Mouse (Mus musculus): ENCODE data around the gene Psma4. TPM values are rescaled to one million over a fixed set of nuclear protein-coding genes. Genes with fewer than 3 reads are reported as not detected.

Psma4 gene
- 224 and 239 TPM in 2 replicates for polyA plus RNA-seq (2014; fragmentation: Nextera tagmentation; extraction: Ambion mirVana)

DNA sequence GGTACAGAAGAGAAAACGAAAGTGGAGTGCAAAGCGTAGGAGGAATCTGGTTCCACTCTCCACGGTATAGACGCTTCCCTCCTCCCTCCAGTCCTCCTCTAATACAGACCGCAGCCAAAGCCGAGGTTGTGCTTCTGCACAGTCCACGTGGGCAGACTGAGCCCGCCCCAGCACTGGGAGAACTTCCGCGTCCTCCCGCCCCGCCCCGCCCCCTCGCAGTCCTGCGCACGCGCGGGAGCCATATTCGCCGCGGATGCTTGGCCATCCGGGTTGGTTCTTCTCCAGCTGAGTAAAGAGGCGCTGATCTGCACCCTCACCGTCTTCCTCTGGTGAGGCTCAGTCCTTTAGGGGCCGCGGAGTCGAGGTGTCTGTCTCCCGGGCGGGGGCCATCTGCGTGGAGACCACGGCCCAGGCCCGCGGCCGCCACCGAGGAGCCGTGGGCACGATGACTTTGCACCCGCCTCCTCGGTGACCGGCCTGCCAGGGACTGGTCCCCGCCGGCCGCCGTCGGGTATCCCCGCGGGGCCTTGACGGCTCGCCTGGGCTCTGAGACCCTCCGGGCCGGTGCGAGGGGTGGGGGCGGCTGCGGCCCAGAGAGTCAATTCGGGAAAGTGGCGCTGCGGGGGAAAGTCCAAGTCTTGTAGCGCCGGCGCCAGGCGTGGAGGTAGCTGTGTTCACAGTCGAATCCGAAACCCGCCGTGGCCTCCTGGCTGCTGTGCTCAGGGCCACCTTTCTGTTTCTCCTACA, at the start of gene Psma4, which contains the start of gene AY074887:
TSS of gene Psma4 (plus strand) at position 216 of the 747 bp plus-strand sequence.
TSS of gene AY074887 (minus strand) at position 424 of the 747 bp plus-strand sequence.
- ATAC-seq (ENCODE audit: insufficient number of reproducible peaks, insufficient read depth, low FRiP score, low read depth) = peak; percentile 99
- under 1% methylated on average over 65 of the region's 65 CpGs for WGBS

DNA sequence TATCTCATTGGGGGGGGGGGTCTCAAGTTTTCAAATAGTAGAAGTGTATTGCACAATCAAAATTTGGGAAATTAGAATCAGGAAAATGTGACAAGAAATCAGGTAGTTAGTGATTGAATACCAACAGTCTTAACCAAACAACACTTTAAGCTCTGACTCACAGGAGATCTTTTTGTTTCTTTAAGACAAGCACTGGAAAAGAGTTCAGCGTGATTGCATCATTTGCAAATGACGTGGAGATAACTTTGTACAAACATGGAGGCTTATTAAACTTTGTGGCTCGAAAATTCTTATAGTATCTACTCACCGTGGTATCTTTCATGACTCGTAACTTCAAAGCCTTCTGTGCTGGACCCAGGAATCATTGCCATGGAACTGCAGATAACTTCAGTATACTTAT, 41.1 kb upstream of the Psma4 start:
- WGBS = 81% methylated on average over 5 of the region's 5 CpGs
- ATAC-seq (ENCODE audit: insufficient number of reproducible peaks, insufficient read depth, low FRiP score, low read depth) = no peak
- Histone ChIP-seq H3K4me2 (ENCODE audit: low read length) (no peak overlapping the region), H3K27ac (replicated peaks in 1 of 2; ENCODE audit: control insufficient read depth in 1 of 2, insufficient read depth in 1 of 2, low read depth in 2 of 2, low read length in 2 of 2) (no peak overlapping the region), H3K27me3 (ENCODE audit: control insufficient read depth, insufficient read depth, low read length) (no peaks in the 10 kb centered on the region), H3K36me3 (ENCODE audit: control insufficient read depth, insufficient read depth, low read length) (peaks cover 69% of the 10 kb centered on the region), H3K9me3 (ENCODE audit: control insufficient read depth, low read length) (no peaks in the 10 kb centered on the region), H3K4me3 (ENCODE audit: control insufficient read depth in 1 of 2, insufficient read depth in 1 of 2, low read depth in 1 of 2, low read length in 2 of 2) (no peak overlapping the region), H3K4me1 (ENCODE audit: control insufficient read depth in 2 of 2, insufficient read depth in 2 of 2, low read length in 2 of 2) (no peaks in the 10 kb centered on the region), H3K9ac (ENCODE audit: low read length) (no peak overlapping the region)

More for the DNA sequence above, at the start of gene Psma4, which contains the start of gene AY074887:
- Histone ChIP-seq H3K4me2 (ENCODE audit: low read length) (peak within 1 kb of the TSS; percentile 72), H3K36me3 (ENCODE audit: control insufficient read depth, insufficient read depth, low read length) (peaks cover 43% of the 10 kb centered on the region), H3K9ac (ENCODE audit: low read length) (peak within 1 kb of the TSS; percentile 91), H3K4me3 (ENCODE audit: control insufficient read depth in 1 of 2, insufficient read depth in 1 of 2, low read depth in 1 of 2, low read length in 2 of 2) (peak within 1 kb of the TSS; percentile 95 to 98), H3K4me1 (ENCODE audit: control insufficient read depth in 2 of 2, insufficient read depth in 2 of 2, low read length in 2 of 2) (peaks cover 0 to 8% of the 10 kb centered on the region in 2 experiments; a peak in 2 of 4 replicates), H3K27me3 (ENCODE audit: control insufficient read depth, insufficient read depth, low read length) (no peaks in the 10 kb centered on the region), H3K27ac (replicated peaks in 1 of 2; ENCODE audit: control insufficient read depth in 1 of 2, insufficient read depth in 1 of 2, low read depth in 2 of 2, low read length in 2 of 2) (peak within 1 kb of the TSS; percentile 92 to 95), H3K9me3 (ENCODE audit: control insufficient read depth, low read length) (no peaks in the 10 kb centered on the region)

DNA sequence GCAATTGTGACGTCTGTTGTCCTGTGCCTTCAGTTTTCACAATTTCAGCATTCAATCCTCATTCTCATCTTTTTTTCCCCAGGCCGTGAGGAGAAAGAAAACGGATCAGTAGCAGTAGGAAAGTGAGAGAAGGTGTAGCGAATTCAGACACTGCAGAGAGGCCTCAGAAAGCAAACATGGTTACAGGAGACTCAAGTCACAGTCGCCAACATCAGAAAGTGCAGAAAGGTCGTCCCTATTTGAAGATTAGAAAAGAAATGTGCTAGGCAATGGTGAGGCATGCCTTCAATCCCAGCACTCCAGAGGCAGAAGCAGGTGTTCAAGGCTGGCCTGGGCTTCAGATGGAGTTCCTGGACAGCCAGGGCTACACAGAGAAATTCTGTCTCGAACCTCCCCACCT, 35.0 kb upstream of the Psma4 start:
- Histone ChIP-seq H3K4me1 (ENCODE audit: control insufficient read depth in 2 of 2, insufficient read depth in 2 of 2, low read length in 2 of 2) (peaks cover 0 to 8% of the 10 kb centered on the region in 2 experiments; a peak in 1 of 4 replicates), H3K4me3 (ENCODE audit: control insufficient read depth in 1 of 2, insufficient read depth in 1 of 2, low read depth in 1 of 2, low read length in 2 of 2) (no peak overlapping the region), H3K36me3 (ENCODE audit: control insufficient read depth, insufficient read depth, low read length) (peaks cover 12% of the 10 kb centered on the region), H3K27me3 (ENCODE audit: control insufficient read depth, insufficient read depth, low read length) (no peaks in the 10 kb centered on the region), H3K4me2 (ENCODE audit: low read length) (no peak overlapping the region), H3K27ac (replicated peaks in 1 of 2; ENCODE audit: control insufficient read depth in 1 of 2, insufficient read depth in 1 of 2, low read depth in 2 of 2, low read length in 2 of 2) (no peak overlapping the region), H3K9me3 (ENCODE audit: control insufficient read depth, low read length) (no peaks in the 10 kb centered on the region), H3K9ac (ENCODE audit: low read length) (no peak overlapping the region)
- ATAC-seq (ENCODE audit: insufficient number of reproducible peaks, insufficient read depth, low FRiP score, low read depth) = no peak
- WGBS = 61% methylated on average over 7 of the region's 7 CpGs

DNA sequence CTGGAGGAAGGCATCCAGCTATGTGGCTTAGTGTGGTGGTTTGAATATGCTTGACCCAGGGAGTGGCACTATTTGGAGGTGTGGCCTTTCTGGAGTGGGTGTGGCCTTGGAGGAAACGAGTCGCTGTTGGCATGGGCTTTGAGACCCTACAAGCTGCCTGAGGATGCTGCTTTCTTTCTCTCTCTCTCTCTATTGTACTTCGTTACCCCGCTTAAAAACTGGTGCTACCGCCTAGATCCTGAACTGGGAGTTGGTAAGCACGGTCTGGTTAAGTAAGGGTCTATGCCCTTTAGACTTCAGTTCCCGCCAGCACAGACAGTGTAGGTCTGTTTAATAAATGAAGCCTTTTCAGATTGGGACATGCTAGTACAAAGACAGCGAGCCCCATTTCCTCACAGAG, 34.2 kb upstream of the Psma4 start:
- 67% methylated on average over 8 of the region's 8 CpGs for WGBS
- Histone ChIP-seq H3K36me3 (ENCODE audit: control insufficient read depth, insufficient read depth, low read length) (peaks cover 6% of the 10 kb centered on the region), H3K9me3 (ENCODE audit: control insufficient read depth, low read length) (no peaks in the 10 kb centered on the region), H3K9ac (ENCODE audit: low read length) (no peak overlapping the region), H3K4me1 (ENCODE audit: control insufficient read depth in 2 of 2, insufficient read depth in 2 of 2, low read length in 2 of 2) (peaks cover 0 to 8% of the 10 kb centered on the region in 2 experiments; a peak in 1 of 4 replicates), H3K4me3 (ENCODE audit: control insufficient read depth in 1 of 2, insufficient read depth in 1 of 2, low read depth in 1 of 2, low read length in 2 of 2) (peak overlapping the region in 1 of 2 experiments; percentile 73; a peak in 2 of 4 replicates), H3K27ac (replicated peaks in 1 of 2; ENCODE audit: control insufficient read depth in 1 of 2, insufficient read depth in 1 of 2, low read depth in 2 of 2, low read length in 2 of 2) (no peak overlapping the region), H3K27me3 (ENCODE audit: control insufficient read depth, insufficient read depth, low read length) (no peaks in the 10 kb centered on the region), H3K4me2 (ENCODE audit: low read length) (peak overlapping the region; percentile 77)
- ATAC-seq (ENCODE audit: insufficient number of reproducible peaks, insufficient read depth, low FRiP score, low read depth) = no peak

DNA sequence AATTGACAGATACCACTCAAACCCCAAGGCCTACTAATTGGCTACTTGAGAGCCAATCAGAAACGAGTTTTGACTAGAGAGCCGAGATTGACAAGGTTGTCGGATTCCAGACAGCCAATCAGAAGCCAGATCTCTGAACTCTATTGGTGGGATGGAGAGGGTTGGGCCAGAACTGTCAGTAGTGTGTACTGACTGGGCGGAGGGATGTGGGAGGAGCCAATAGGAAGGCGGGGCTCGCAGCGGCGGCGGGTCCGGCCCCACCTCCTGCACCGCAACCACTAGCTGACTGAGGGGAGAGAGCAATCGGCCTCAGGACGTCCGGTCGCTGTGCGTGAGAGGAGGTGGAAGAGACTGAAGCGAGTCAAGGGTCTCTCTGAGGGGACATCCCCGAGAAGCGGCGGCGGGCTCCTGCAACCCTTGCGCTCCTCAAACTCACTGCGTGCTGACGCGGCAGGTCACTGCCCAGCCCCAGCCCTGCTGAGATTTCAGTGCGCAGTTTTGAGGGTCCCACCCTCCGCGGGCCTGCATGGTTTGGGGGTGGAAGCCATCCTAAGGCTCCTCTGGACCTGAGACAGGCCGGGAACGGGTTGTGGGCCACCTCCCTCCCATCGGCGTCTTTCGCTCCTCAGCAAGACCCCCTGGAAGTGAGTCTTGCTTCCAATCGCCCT, 33.4 kb upstream of the Psma4 start, which contains the start of gene Hykk:
TSS of gene Hykk (plus strand) at position 274 of the 668 bp plus-strand sequence.
- H3K27ac ChIP-seq (replicated peaks in 1 of 2; ENCODE audit: control insufficient read depth in 1 of 2, insufficient read depth in 1 of 2, low read depth in 2 of 2, low read length in 2 of 2) = peak within 1 kb of the TSS; percentile 46 to 58
- peaks cover 0 to 8% of the 10 kb centered on the region in 2 experiments; a peak in 1 of 4 replicates for H3K4me1 ChIP-seq (ENCODE audit: control insufficient read depth in 2 of 2, insufficient read depth in 2 of 2, low read length in 2 of 2)
- H3K9ac ChIP-seq (ENCODE audit: low read length) = peak within 1 kb of the TSS; percentile 82
- peak within 1 kb of the TSS; percentile 73 to 79 for H3K4me3 ChIP-seq (ENCODE audit: control insufficient read depth in 1 of 2, insufficient read depth in 1 of 2, low read depth in 1 of 2, low read length in 2 of 2)
- H3K36me3 ChIP-seq (ENCODE audit: control insufficient read depth, insufficient read depth, low read length) = 0 out of 2 replicates have a peak, but pooled peaks cover under 1% of the 10 kb centered on the region
- peak within 1 kb of the TSS; percentile 77 for H3K4me2 ChIP-seq (ENCODE audit: low read length)
- H3K9me3 ChIP-seq (ENCODE audit: control insufficient read depth, low read length) = no peaks in the 10 kb centered on the region
- peak; percentile 94 for ATAC-seq (ENCODE audit: insufficient number of reproducible peaks, insufficient read depth, low FRiP score, low read depth)
- H3K27me3 ChIP-seq (ENCODE audit: control insufficient read depth, insufficient read depth, low read length) = no peaks in the 10 kb centered on the region
- WGBS = under 1% methylated on average over 34 of the region's 34 CpGs

DNA sequence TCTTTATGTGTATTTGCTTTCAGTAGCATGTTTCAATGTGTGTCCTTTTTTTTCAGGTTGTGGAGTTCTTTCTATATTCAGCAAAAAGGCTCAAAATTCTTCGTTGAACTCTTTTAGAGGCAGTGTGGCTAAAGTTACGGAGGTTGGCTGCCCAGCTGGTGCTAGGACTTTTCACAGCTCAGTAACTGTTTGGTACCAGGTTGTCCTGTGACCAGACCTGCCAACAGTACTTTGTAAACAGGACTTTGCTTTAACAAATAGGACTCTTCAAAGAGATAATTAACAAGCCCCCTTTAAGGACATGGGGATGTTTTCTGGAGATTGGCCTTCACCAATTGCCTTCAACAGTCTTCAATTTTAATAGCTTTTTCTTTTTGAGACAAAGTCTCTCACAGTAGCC, 32.4 kb upstream of the Psma4 start:
- no peak overlapping the region for H3K4me3 ChIP-seq (ENCODE audit: control insufficient read depth in 1 of 2, insufficient read depth in 1 of 2, low read depth in 1 of 2, low read length in 2 of 2)
- H3K4me1 ChIP-seq (ENCODE audit: control insufficient read depth in 2 of 2, insufficient read depth in 2 of 2, low read length in 2 of 2) = peaks cover 0 to 8% of the 10 kb centered on the region in 2 experiments; a peak in 1 of 4 replicates
- H3K27me3 ChIP-seq (ENCODE audit: control insufficient read depth, insufficient read depth, low read length) = no peaks in the 10 kb centered on the region
- H3K27ac ChIP-seq (replicated peaks in 1 of 2; ENCODE audit: control insufficient read depth in 1 of 2, insufficient read depth in 1 of 2, low read depth in 2 of 2, low read length in 2 of 2) = no peak overlapping the region
- WGBS = 77% methylated on average over 2 of the region's 2 CpGs
- H3K36me3 ChIP-seq (ENCODE audit: control insufficient read depth, insufficient read depth, low read length) = 0 out of 2 replicates have a peak, but pooled peaks cover 3% of the 10 kb centered on the region
- ATAC-seq (ENCODE audit: insufficient number of reproducible peaks, insufficient read depth, low FRiP score, low read depth) = no peak
- no peak overlapping the region for H3K9ac ChIP-seq (ENCODE audit: low read length)
- peak overlapping the region; percentile 77 for H3K4me2 ChIP-seq (ENCODE audit: low read length)
- H3K9me3 ChIP-seq (ENCODE audit: control insufficient read depth, low read length) = no peaks in the 10 kb centered on the region

DNA sequence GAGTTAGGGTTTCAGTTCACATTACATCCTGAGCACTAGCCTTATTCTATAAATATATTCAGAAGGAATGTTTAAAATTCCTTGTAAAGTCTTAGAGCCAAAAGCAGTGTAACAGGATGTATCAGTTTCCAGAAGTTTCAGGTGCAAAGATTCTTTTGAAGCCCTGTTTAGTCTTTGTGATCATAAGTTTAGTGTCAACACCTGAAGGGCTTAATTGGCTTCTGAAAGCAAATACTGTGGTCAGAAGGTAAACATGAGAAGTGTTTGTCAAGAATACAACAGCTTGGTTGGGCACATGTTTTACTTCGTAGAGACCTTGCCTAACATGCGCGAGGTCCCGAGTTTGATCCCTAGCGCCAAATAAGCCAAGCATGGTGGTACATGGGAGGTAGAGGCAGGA, 31.8 kb upstream of the Psma4 start:
- Histone ChIP-seq H3K9me3 (ENCODE audit: control insufficient read depth, low read length) (no peaks in the 10 kb centered on the region), H3K9ac (ENCODE audit: low read length) (no peak overlapping the region), H3K4me2 (ENCODE audit: low read length) (no peak overlapping the region), H3K36me3 (ENCODE audit: control insufficient read depth, insufficient read depth, low read length) (0 out of 2 replicates have a peak, but pooled peaks cover 3% of the 10 kb centered on the region), H3K4me1 (ENCODE audit: control insufficient read depth in 2 of 2, insufficient read depth in 2 of 2, low read length in 2 of 2) (peaks cover 0 to 8% of the 10 kb centered on the region in 2 experiments; a peak in 1 of 4 replicates), H3K27ac (replicated peaks in 1 of 2; ENCODE audit: control insufficient read depth in 1 of 2, insufficient read depth in 1 of 2, low read depth in 2 of 2, low read length in 2 of 2) (no peak overlapping the region), H3K4me3 (ENCODE audit: control insufficient read depth in 1 of 2, insufficient read depth in 1 of 2, low read depth in 1 of 2, low read length in 2 of 2) (no peak overlapping the region), H3K27me3 (ENCODE audit: control insufficient read depth, insufficient read depth, low read length) (no peaks in the 10 kb centered on the region)
- 90% methylated on average over 5 of the region's 5 CpGs for WGBS
- no peak for ATAC-seq (ENCODE audit: insufficient number of reproducible peaks, insufficient read depth, low FRiP score, low read depth)
